Mouse (Mus musculus): ENCODE measurements around the gene Qpctl. TPM values are rescaled to one million over a fixed set of nuclear protein-coding genes. Genes with fewer than 3 reads are reported as not detected.

Qpctl gene
- polyA plus RNA-seq (2012; rRNA removed), result 15.7 and 17.0 TPM in 2 replicates

GRCm38 (mm10) chr7:19148875-19149541 is at the start of gene Qpctl:
TSS of gene Qpctl (minus strand) at chr7:19149291.

GRCm38 (mm10) chr7:19175708-19176515 is 26.8 kb upstream of the Qpctl start, which contains the start of gene Eml2:
TSS of gene Eml2 (plus strand) at chr7:19176421.

GRCm38 (mm10) chr7:19165656-19166423 is 16.7 kb upstream of the Qpctl start, which contains the start of gene Gipr:
TSS of gene Gipr (minus strand) at chr7:19166127.

GRCm38 (mm10) chr7:19149626-19150025 is 535 bp upstream of the Qpctl start, which contains the start of gene Snrpd2:
TSS of gene Snrpd2 (plus strand) at chr7:19149722.

GRCm38 (mm10) chr7:19119631-19120429 is 29.3 kb downstream of the Qpctl start, which contains the start of gene Fbxo46:
TSS of gene Fbxo46 (plus strand) at chr7:19119859.

GRCm38 (mm10) chr7:19118028-19118771 is 30.9 kb downstream of the Qpctl start, which contains the start of gene Gm4969:
TSS of gene Gm4969 (minus strand) at chr7:19118368.

GRCm38 (mm10) chr7:19094471-19094825 is 54.6 kb downstream of the Qpctl start, which contains the start of gene Six5:
TSS of gene Six5 (plus strand) at chr7:19094594.

Other genes with a start within 250 kb of the Qpctl start
- 34.8 and 37.2 TPM in 2 replicates for gene Ccdc61, start 238.9 kb downstream of the Qpctl start, polyA plus RNA-seq (2012; rRNA removed)
- gene Nova2, start 223.4 kb downstream of the Qpctl start, polyA plus RNA-seq (2012; rRNA removed), result 25.7 and 28.5 TPM in 2 replicates
- gene Nanos2, start 161.9 kb downstream of the Qpctl start, polyA plus RNA-seq (2012; rRNA removed), result 2.4 and 2.8 TPM in 2 replicates
- gene Mypop, start 158.0 kb downstream of the Qpctl start, polyA plus RNA-seq (2012; rRNA removed), result 12.2 and 13.7 TPM in 2 replicates
- 48.6 and 51.4 TPM in 2 replicates for gene Irf2bp1, start 145.2 kb downstream of the Qpctl start, polyA plus RNA-seq (2012; rRNA removed)
- gene Foxa3, start 125.8 kb downstream of the Qpctl start, polyA plus RNA-seq (2012; rRNA removed), result 0.09 and 0.76 TPM in 2 replicates
- 94.7 and 95.7 TPM in 2 replicates for gene Sympk, start 124.9 kb downstream of the Qpctl start, polyA plus RNA-seq (2012; rRNA removed)
- gene Rsph6a, start 94.6 kb downstream of the Qpctl start, polyA plus RNA-seq (2012; rRNA removed), result 0.06 and 0.13 TPM in 2 replicates
- gene Dmwd, start 73.1 kb downstream of the Qpctl start, polyA plus RNA-seq (2012; rRNA removed), result 154 and 161 TPM in 2 replicates
- 66.0 and 81.7 TPM in 2 replicates for gene Dmpk, start 65.4 kb downstream of the Qpctl start, polyA plus RNA-seq (2012; rRNA removed)
- gene Six5, start 54.7 kb downstream of the Qpctl start, polyA plus RNA-seq (2012; rRNA removed), result 20.6 and 32.0 TPM in 2 replicates
- 5.3 and 6.0 TPM in 2 replicates for gene Gm4969, start 30.9 kb downstream of the Qpctl start, polyA plus RNA-seq (2012; rRNA removed)
- gene Fbxo46, start 29.4 kb downstream of the Qpctl start, polyA plus RNA-seq (2012; rRNA removed), result 12.5 and 13.2 TPM in 2 replicates
- 153 and 184 TPM in 2 replicates for gene Snrpd2, start 431 bp upstream of the Qpctl start, polyA plus RNA-seq (2012; rRNA removed)
- 12.0 and 19.1 TPM in 2 replicates for gene Gipr, start 16.8 kb upstream of the Qpctl start, polyA plus RNA-seq (2012; rRNA removed)
- 47.2 and 49.2 TPM in 2 replicates for gene Eml2, start 27.1 kb upstream of the Qpctl start, polyA plus RNA-seq (2012; rRNA removed)
- 4.1 and 4.4 TPM in 2 replicates for gene Gpr4, start 63.2 kb upstream of the Qpctl start, polyA plus RNA-seq (2012; rRNA removed)
- 25.6 and 27.9 TPM in 2 replicates for gene Opa3, start 79.0 kb upstream of the Qpctl start, polyA plus RNA-seq (2012; rRNA removed)
- 64.3 and 74.5 TPM in 2 replicates for gene Vasp, start 122.5 kb upstream of the Qpctl start, polyA plus RNA-seq (2012; rRNA removed)
- gene Ppm1n, start 130.8 kb upstream of the Qpctl start, polyA plus RNA-seq (2012; rRNA removed), result 0.83 and 1.1 TPM in 2 replicates
- gene Rtn2, start 133.3 kb upstream of the Qpctl start, polyA plus RNA-seq (2012; rRNA removed), result 118 and 136 TPM in 2 replicates
- gene Fosb, start 160.8 kb upstream of the Qpctl start, polyA plus RNA-seq (2012; rRNA removed), result 0.11 and 0.36 TPM in 2 replicates
- 74.3 and 79.3 TPM in 2 replicates for gene Ercc1, start 195.5 kb upstream of the Qpctl start, polyA plus RNA-seq (2012; rRNA removed)
- 14.1 and 14.5 TPM in 2 replicates for gene Cd3eap, start 210.2 kb upstream of the Qpctl start, polyA plus RNA-seq (2012; rRNA removed)
- 6.6 and 9.4 TPM in 2 replicates for gene Ppp1r13l, start 210.5 kb upstream of the Qpctl start, polyA plus RNA-seq (2012; rRNA removed)
- 75.9 and 76.5 TPM in 2 replicates for gene Ercc2, start 232.7 kb upstream of the Qpctl start, polyA plus RNA-seq (2012; rRNA removed)